Mouse (Mus musculus) lung, postnatal 0 days (tissue): ENCODE results near the gene Krtap3-2.

Experiments
- CTCF ChIP-seq: IDR thresholded peaks from 2 replicates; pipeline ENCODE4 v1.5.1; 2016; ENCODE audit warnings: antibody characterized with exemption, mild to moderate bottlenecking
- EP300 ChIP-seq: IDR thresholded peaks from 2 replicates; pipeline ENCODE4 v1.6.1; 2016; ENCODE audit warnings: antibody characterized with exemption, mild to moderate bottlenecking, control low read depth

- TF ChIP-seq CTCF (no peak), EP300 (no peak)
Observed at GRCm38 (mm10) chr11:99581051-99581450, 24.4 kb upstream of the Krtap3-2 start.
